Mouse (Mus musculus) C2C12 (cell line): ENCODE results near the gene Ctf1.

Experiments
- CTCF ChIP-seq: IDR thresholded peaks from one replicate; pipeline ENCODE4 v1.5.1; 2011; ENCODE audit not compliant: control insufficient read depth, insufficient read depth, insufficient read length
- USF1 ChIP-seq: IDR thresholded peaks from one replicate; pipeline ENCODE4 v1.6.1; 2011; ENCODE audit warnings: low read depth, mild to moderate bottlenecking, control low read depth, moderate library complexity

DNA sequence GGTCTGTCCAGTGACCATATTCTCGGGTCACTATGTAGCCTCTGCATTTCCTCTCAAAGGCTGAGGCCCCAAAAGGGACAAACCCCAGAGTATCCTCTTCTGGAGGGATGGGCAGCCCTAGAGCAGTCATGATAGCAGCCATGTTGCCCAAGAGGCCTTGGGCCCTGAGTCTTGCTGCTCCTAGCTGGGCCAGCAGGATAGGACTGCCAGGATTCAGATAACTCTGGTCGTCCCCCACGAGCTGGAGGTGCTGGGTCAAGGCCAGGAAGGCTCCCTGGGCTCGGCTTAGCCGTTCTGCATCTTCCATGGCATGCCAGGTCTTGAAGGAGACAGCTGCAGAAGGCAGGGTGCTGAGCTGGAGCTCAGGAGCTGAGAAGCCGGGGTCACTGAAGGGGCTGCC lies 6.7 kb downstream of the Ctf1 start:
- no peak for TF ChIP-seq CTCF
- TF ChIP-seq USF1, result no peak
